Mouse (Mus musculus) kidney, embryonic 15.5 days (tissue): ENCODE measurements around the gene Tmem132d. TPM values are rescaled to one million over a fixed set of nuclear protein-coding genes. Genes with fewer than 3 reads are reported as not detected.

Source experiments
- ATAC-seq: fragments of 200-750 bp; cut with Nextera tagmentation; replicated peaks from 2 replicates; pipeline ENCODE4 v1.8.0; 2017; ENCODE audit warnings: moderate TSS enrichment; ENCODE audit not compliant: low FRiP score
- H3K27ac ChIP-seq: fragments of 300-500 bp; sonication (generic); 2 replicates; pipeline ENCODE4 v1.5.1; 2015; ENCODE audit warnings: mild to moderate bottlenecking, inconsistent platforms
- H3K27me3 ChIP-seq: fragments of 300-500 bp; sonication (generic); 2 replicates; pipeline ENCODE4 v1.6.1; 2015; ENCODE audit warnings: inconsistent platforms
- H3K36me3 ChIP-seq: fragments of 300-500 bp; sonication (generic); 2 replicates; pipeline ENCODE4 v1.6.1; 2015; ENCODE audit warnings: inconsistent platforms
- H3K4me1 ChIP-seq: fragments of 300-500 bp; sonication (generic); 2 replicates; pipeline ENCODE4 v1.6.1; 2015; ENCODE audit warnings: inconsistent platforms
- H3K4me2 ChIP-seq: fragments of 300-500 bp; sonication (generic); 2 replicates; pipeline ENCODE4 v1.6.1; 2015; ENCODE audit warnings: moderate library complexity, mild to moderate bottlenecking, inconsistent platforms
- H3K4me3 ChIP-seq: fragments of 300-500 bp; sonication (generic); replicated peaks from 2 replicates; pipeline ENCODE4 v1.5.1; 2015; ENCODE audit warnings: mild to moderate bottlenecking, inconsistent platforms
- H3K9ac ChIP-seq: fragments of 300-500 bp; sonication (generic); 2 replicates; pipeline ENCODE4 v1.6.1; 2015; ENCODE audit warnings: mild to moderate bottlenecking, inconsistent platforms
- H3K9me3 ChIP-seq: fragments of 300-500 bp; sonication (generic); replicated peaks from 2 replicates; pipeline ENCODE4 v1.6.1; 2016; ENCODE audit warnings: inconsistent platforms
- WGBS: fragments of 180-500 bp; shearing (Covaris S2); methylation state at CpG from one replicate; pipeline ENCODE4 v1.1.7; 2015; ENCODE audit warnings: mixed read lengths; 5-methylcytosine and 5-hydroxymethylcytosine counted together
- polyA plus RNA-seq: library from polyadenylated mRNA; unstranded; fragments of >200 nt; fragmentation: Nextera tagmentation; extraction: Ambion mirVana; gene quantifications from 2 replicates; pipeline ENCODE4 v1.2.1, GENCODE M21; 2015

Tmem132d gene
- polyA plus RNA-seq, 1 experiment from 2014 or later: 0.30 TPM

GRCm38 (mm10) chr5:128122656-128123055 lies 310.2 kb downstream of the Tmem132d start:
- H3K4me2 ChIP-seq: no peak overlapping the region
- no peak overlapping the region for H3K27ac ChIP-seq
- H3K4me1 ChIP-seq: no peaks in the 10 kb centered on the region
- H3K4me3 ChIP-seq: no peak overlapping the region
- H3K9ac ChIP-seq: no peak overlapping the region
- no peaks in the 10 kb centered on the region for H3K36me3 ChIP-seq
- peak; percentile 46; the same call in 1 of the 2 replicates for ATAC-seq
- H3K27me3 ChIP-seq: no peaks in the 10 kb centered on the region
- H3K9me3 ChIP-seq: no peaks in the 10 kb centered on the region
- 53% methylated on average over 3 of the region's 3 CpGs for WGBS

- Histone ChIP-seq H3K9ac (no peak overlapping the region), H3K27ac (no peak overlapping the region), H3K4me2 (no peak overlapping the region), H3K27me3 (no peaks in the 10 kb centered on the region), H3K9me3 (no peaks in the 10 kb centered on the region), H3K4me3 (no peak overlapping the region), H3K4me1 (no peaks in the 10 kb centered on the region), H3K36me3 (no peaks in the 10 kb centered on the region)
- 59% methylated on average over 3 of the region's 3 CpGs for WGBS
- ATAC-seq: no peak
Observed at GRCm38 (mm10) chr5:128119171-128119570, 313.7 kb downstream of the Tmem132d start.

- no peak for ATAC-seq
- Histone ChIP-seq H3K4me1 (no peaks in the 10 kb centered on the region), H3K36me3 (no peaks in the 10 kb centered on the region), H3K9ac (no peak overlapping the region), H3K9me3 (no peaks in the 10 kb centered on the region; the same call in 1 of the 2 replicates), H3K27ac (no peak overlapping the region), H3K4me3 (no peak overlapping the region), H3K27me3 (no peaks in the 10 kb centered on the region), H3K4me2 (no peak overlapping the region)
- 77% methylated on average over 8 of the region's 8 CpGs for WGBS
Observed at GRCm38 (mm10) chr5:128113107-128113506, 319.8 kb downstream of the Tmem132d start.

- H3K4me3 ChIP-seq: no peak overlapping the region
- 93% methylated on average over 3 of the region's 3 CpGs for whole genome bisulfite sequencing
- no peak overlapping the region for H3K27ac ChIP-seq
- H3K27me3 ChIP-seq: no peaks in the 10 kb centered on the region
- H3K9me3 ChIP-seq: no peaks in the 10 kb centered on the region; the same call in 1 of the 2 replicates
- no peaks in the 10 kb centered on the region for H3K4me1 ChIP-seq
- no peak overlapping the region for H3K4me2 ChIP-seq
- ATAC-seq: no peak
- H3K36me3 ChIP-seq: no peaks in the 10 kb centered on the region
- H3K9ac ChIP-seq: no peak overlapping the region
Observed at GRCm38 (mm10) chr5:128112518-128112917, 320.4 kb downstream of the Tmem132d start.

- no peak overlapping the region for H3K4me2 ChIP-seq
- no peak overlapping the region for H3K9ac ChIP-seq
- H3K27me3 ChIP-seq: no peaks in the 10 kb centered on the region
- H3K36me3 ChIP-seq: no peaks in the 10 kb centered on the region
- H3K4me1 ChIP-seq: no peaks in the 10 kb centered on the region
- H3K4me3 ChIP-seq: no peak overlapping the region
- H3K9me3 ChIP-seq: no peaks in the 10 kb centered on the region; the same call in 1 of the 2 replicates
- no peak overlapping the region for H3K27ac ChIP-seq
- 77% methylated on average over 5 of the region's 5 CpGs for WGBS
- no peak for ATAC-seq
Observed at GRCm38 (mm10) chr5:128111664-128112063, 321.2 kb downstream of the Tmem132d start.

GRCm38 (mm10) chr5:128102556-128102955 lies 330.3 kb downstream of the Tmem132d start:
- Histone ChIP-seq H3K9ac (no peak overlapping the region), H3K4me2 (no peak overlapping the region), H3K4me3 (no peak overlapping the region), H3K9me3 (peaks cover 6% of the 10 kb centered on the region; the same call in 1 of the 2 replicates), H3K36me3 (no peaks in the 10 kb centered on the region), H3K4me1 (no peaks in the 10 kb centered on the region), H3K27me3 (no peaks in the 10 kb centered on the region), H3K27ac (no peak overlapping the region)
- WGBS: 40% methylated on average over 8 of the region's 8 CpGs
- ATAC-seq: no peak

- Histone ChIP-seq H3K9me3 (peaks cover 6% of the 10 kb centered on the region; the same call in 1 of the 2 replicates), H3K4me2 (no peak overlapping the region), H3K36me3 (no peaks in the 10 kb centered on the region), H3K27me3 (no peaks in the 10 kb centered on the region), H3K4me1 (no peaks in the 10 kb centered on the region), H3K9ac (no peak overlapping the region), H3K27ac (no peak overlapping the region), H3K4me3 (no peak overlapping the region)
- no peak for ATAC-seq
- WGBS: 80% methylated on average over 5 of the region's 5 CpGs
Observed at GRCm38 (mm10) chr5:128100331-128100730, 332.5 kb downstream of the Tmem132d start.

GRCm38 (mm10) chr5:128099439-128099838 lies 333.4 kb downstream of the Tmem132d start:
- peaks cover 6% of the 10 kb centered on the region; the same call in 1 of the 2 replicates for H3K9me3 ChIP-seq
- no peak overlapping the region for H3K4me3 ChIP-seq
- H3K4me2 ChIP-seq: no peak overlapping the region
- no peaks in the 10 kb centered on the region for H3K4me1 ChIP-seq
- ATAC-seq: no peak
- H3K27ac ChIP-seq: no peak overlapping the region
- 86% methylated on average over 2 of the region's 2 CpGs for WGBS
- H3K36me3 ChIP-seq: no peaks in the 10 kb centered on the region
- H3K27me3 ChIP-seq: no peaks in the 10 kb centered on the region
- H3K9ac ChIP-seq: no peak overlapping the region

- no peak overlapping the region for H3K27ac ChIP-seq
- WGBS: 82% methylated on average over 5 of the region's 5 CpGs
- H3K4me2 ChIP-seq: no peak overlapping the region
- H3K4me3 ChIP-seq: no peak overlapping the region
- H3K36me3 ChIP-seq: no peaks in the 10 kb centered on the region
- no peaks in the 10 kb centered on the region for H3K9me3 ChIP-seq
- H3K9ac ChIP-seq: no peak overlapping the region
- ATAC-seq: no peak
- no peaks in the 10 kb centered on the region for H3K4me1 ChIP-seq
- no peaks in the 10 kb centered on the region for H3K27me3 ChIP-seq
Observed at GRCm38 (mm10) chr5:128090578-128090977, 342.3 kb downstream of the Tmem132d start.

- Histone ChIP-seq H3K27ac (no peak overlapping the region), H3K9me3 (no peaks in the 10 kb centered on the region), H3K4me2 (no peak overlapping the region), H3K4me1 (peaks cover 4% of the 10 kb centered on the region; the same call in 1 of the 2 replicates), H3K4me3 (no peak overlapping the region), H3K27me3 (no peaks in the 10 kb centered on the region), H3K9ac (no peak overlapping the region), H3K36me3 (no peaks in the 10 kb centered on the region)
- peak; percentile 56 for ATAC-seq
- WGBS: 13% methylated on average over 5 of the region's 5 CpGs
Observed at GRCm38 (mm10) chr5:128075456-128075855, 357.4 kb downstream of the Tmem132d start.

- Histone ChIP-seq H3K9ac (no peak overlapping the region), H3K36me3 (no peaks in the 10 kb centered on the region), H3K4me2 (no peak overlapping the region), H3K27me3 (no peaks in the 10 kb centered on the region), H3K27ac (no peak overlapping the region), H3K9me3 (no peaks in the 10 kb centered on the region), H3K4me1 (peaks cover 4% of the 10 kb centered on the region; the same call in 1 of the 2 replicates), H3K4me3 (no peak overlapping the region)
- WGBS: 68% methylated on average over 2 of the region's 2 CpGs
- no peak for ATAC-seq
Observed at GRCm38 (mm10) chr5:128072616-128073015, 360.3 kb downstream of the Tmem132d start.

GRCm38 (mm10) chr5:128041781-128042180 lies 391.1 kb downstream of the Tmem132d start:
- no peak for ATAC-seq
- WGBS: 81% methylated on average over 9 of the region's 9 CpGs
- Histone ChIP-seq H3K9ac (no peak overlapping the region), H3K4me2 (no peak overlapping the region), H3K4me1 (no peaks in the 10 kb centered on the region), H3K27me3 (no peaks in the 10 kb centered on the region), H3K4me3 (no peak overlapping the region), H3K27ac (no peak overlapping the region), H3K9me3 (0 out of 2 replicates have a peak, but pooled peaks cover 3% of the 10 kb centered on the region), H3K36me3 (no peaks in the 10 kb centered on the region)

- H3K36me3 ChIP-seq: no peaks in the 10 kb centered on the region
- 90% methylated on average over 6 of the region's 6 CpGs for whole genome bisulfite sequencing
- no peaks in the 10 kb centered on the region for H3K27me3 ChIP-seq
- H3K4me1 ChIP-seq: no peaks in the 10 kb centered on the region
- no peaks in the 10 kb centered on the region for H3K9me3 ChIP-seq
- H3K27ac ChIP-seq: no peak overlapping the region
- no peak overlapping the region for H3K4me3 ChIP-seq
- H3K9ac ChIP-seq: no peak overlapping the region
- no peak for ATAC-seq
- H3K4me2 ChIP-seq: no peak overlapping the region
Observed at GRCm38 (mm10) chr5:128040036-128040435, 392.8 kb downstream of the Tmem132d start.
